Mouse (Mus musculus): ENCODE results near the gene Ppp1r12c. TPM values are rescaled to one million over a fixed set of nuclear protein-coding genes. Genes with fewer than 3 reads are reported as not detected.
"Not testable (repeated sequence)": the region's sequence is repeated elsewhere in the genome, so short reads cannot be mapped to it uniquely, and the experiment has no call there.

Ppp1r12c gene
- polyA plus RNA-seq, 1 experiment from 2014 or later = 49.7 TPM

- WGBS = 24% methylated on average over 40 of the region's 40 CpGs
- Histone ChIP-seq H3K27ac (peak overlapping the region; percentile 46), H3K27me3 (peaks cover 30% of the 10 kb centered on the region; the same call in 1 of the 2 replicates), H3K4me2 (peak overlapping the region; percentile 51), H3K36me3 (no peaks in the 10 kb centered on the region), H3K9ac (peak overlapping the region; percentile 62), H3K4me1 (replicated peaks) (peaks cover 9% of the 10 kb centered on the region), H3K4me3 (peak overlapping the region; percentile 29), H3K9me3 (no peaks in the 10 kb centered on the region)
- ATAC-seq (ENCODE audit: low FRiP score) = peak; percentile 93
These were observed 25.1 kb upstream of the Ppp1r12c start for GRCm38 (mm10) chr7:4526341-4527301.

DNA sequence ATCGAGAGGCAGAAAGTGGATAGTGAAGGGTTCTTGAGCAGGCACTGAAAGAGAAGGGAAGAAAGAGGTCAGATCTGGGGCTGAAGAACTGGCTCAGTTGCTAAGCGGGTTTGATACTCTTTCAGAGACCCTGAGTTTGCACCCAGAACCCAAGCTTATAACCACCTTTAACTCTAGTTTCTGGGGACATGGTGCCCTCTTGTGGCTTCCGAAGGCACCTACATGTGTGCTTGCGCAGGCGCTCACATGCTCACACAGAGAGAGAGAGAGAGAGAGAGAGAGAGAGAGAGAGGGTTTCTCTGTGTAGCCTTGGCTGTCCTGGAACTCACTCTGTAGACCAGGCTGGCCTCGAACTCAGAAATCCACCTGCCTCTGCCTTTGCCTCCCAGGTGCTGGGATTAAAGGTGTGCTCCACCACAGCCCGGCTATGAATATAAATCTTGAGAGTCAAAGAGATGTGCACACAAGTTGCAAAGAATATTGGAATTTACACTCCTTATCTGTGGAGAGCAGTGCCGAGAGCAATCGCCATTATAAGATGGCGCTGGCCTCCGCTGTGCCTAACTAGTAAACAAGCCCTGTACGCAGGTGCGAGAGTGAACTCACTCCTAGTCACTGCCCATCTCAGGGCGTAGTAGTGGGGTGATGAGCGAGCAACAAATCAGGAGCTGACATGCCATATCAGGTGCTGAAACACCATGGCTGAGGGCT, 22.9 kb upstream of the Ppp1r12c start, which contains the start of gene Tnni3:
Gene Tnni3 (minus strand): TSS at position 18 of the 711 bp plus-strand sequence.
- not testable (repeated sequence) for H3K27ac ChIP-seq; ATAC-seq (ENCODE audit: low FRiP score); H3K36me3 ChIP-seq; H3K4me3 ChIP-seq; H3K9ac ChIP-seq; H3K9me3 ChIP-seq; H3K4me2 ChIP-seq
- 74% methylated on average over 15 of the region's 15 CpGs for WGBS
- Histone ChIP-seq H3K27me3 (peaks cover 35% of the 10 kb centered on the region), H3K4me1 (replicated peaks) (peaks cover 17% of the 10 kb centered on the region)

DNA sequence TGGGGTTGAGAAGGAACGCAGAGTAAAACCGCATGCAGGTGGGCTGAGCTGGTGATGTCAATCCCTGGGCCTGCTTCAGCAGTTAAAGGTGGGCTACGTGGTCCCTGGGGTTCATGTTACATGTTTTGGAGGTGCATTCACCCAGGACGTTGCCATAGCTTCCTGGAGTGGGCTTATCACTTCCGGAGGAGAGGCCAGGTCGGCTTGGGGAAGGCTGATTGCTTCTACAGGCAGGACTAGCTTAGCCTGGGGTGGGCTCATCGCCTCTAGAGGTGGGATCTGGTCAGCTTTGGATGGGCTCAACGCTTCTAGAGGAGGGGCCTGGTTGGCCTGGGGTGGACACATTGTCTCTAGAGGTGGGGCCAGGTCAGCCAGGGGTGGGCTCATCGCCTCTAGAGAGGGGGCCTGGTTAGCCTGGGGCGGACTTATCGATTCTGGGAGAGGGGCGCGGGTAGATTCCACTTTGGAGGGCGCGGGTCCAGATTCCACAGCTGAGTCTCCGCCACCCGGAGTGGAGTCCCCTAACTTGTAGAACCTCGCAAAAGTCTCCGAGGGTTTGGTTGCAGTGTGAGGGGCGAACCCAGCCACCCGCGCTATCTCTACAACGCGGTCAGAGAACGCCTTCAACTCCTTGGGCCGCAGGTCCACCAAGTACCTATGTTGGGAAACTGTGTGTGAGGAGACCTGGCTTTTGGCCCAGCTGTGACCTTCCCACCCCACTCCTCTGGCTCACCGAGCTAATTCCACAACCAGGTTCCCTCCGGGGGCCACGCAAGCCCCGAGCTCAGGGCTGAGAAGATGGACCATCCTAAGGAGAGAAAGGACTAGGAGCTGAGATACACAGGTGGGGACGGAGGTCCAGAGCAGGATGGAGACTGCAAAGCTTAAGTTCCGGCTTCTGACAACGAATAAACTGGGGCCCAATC, 22.0 kb upstream of the Ppp1r12c start:
- Histone ChIP-seq H3K9me3 (no peaks in the 10 kb centered on the region), H3K27ac (no peak overlapping the region), H3K4me1 (replicated peaks) (peaks cover 17% of the 10 kb centered on the region), H3K9ac (no peak overlapping the region), H3K27me3 (peaks cover 31% of the 10 kb centered on the region), H3K36me3 (no peaks in the 10 kb centered on the region), H3K4me3 (no peak overlapping the region), H3K4me2 (no peak overlapping the region)
- WGBS = 89% methylated on average over 33 of the region's 33 CpGs
- ATAC-seq (ENCODE audit: low FRiP score) = no peak

- no peak overlapping the region for H3K4me2 ChIP-seq
- WGBS = 88% methylated on average over 6 of the region's 6 CpGs
- no peak for ATAC-seq (ENCODE audit: low FRiP score)
These were observed 20.8 kb upstream of the Ppp1r12c start for GRCm38 (mm10) chr7:4522292-4522691.

GRCm38 (mm10) chr7:4521231-4522003, 19.9 kb upstream of the Ppp1r12c start:
- H3K4me3 ChIP-seq = peak overlapping the region; percentile 28
- 33% methylated on average over 32 of the region's 32 CpGs for WGBS
- no peaks in the 10 kb centered on the region for H3K36me3 ChIP-seq
- H3K4me1 ChIP-seq (replicated peaks) = peaks cover 10% of the 10 kb centered on the region
- no peak overlapping the region for H3K27ac ChIP-seq
- ATAC-seq (ENCODE audit: low FRiP score) = no peak
- no peaks in the 10 kb centered on the region for H3K9me3 ChIP-seq
- H3K27me3 ChIP-seq = peaks cover 26% of the 10 kb centered on the region
- H3K9ac ChIP-seq = 0 out of 2 replicates have a peak overlapping the region, but pooled peaks have one; percentile 49
- H3K4me2 ChIP-seq = peak overlapping the region; percentile 48

More at GRCm38 (mm10) chr7:4522292-4522691, 20.8 kb upstream of the Ppp1r12c start:
- Histone ChIP-seq H3K36me3 (no peaks in the 10 kb centered on the region), H3K27me3 (peaks cover 28% of the 10 kb centered on the region), H3K9ac (no peak overlapping the region), H3K4me1 (replicated peaks) (peaks cover 15% of the 10 kb centered on the region), H3K9me3 (no peaks in the 10 kb centered on the region), H3K4me3 (no peak overlapping the region), H3K27ac (no peak overlapping the region)

DNA sequence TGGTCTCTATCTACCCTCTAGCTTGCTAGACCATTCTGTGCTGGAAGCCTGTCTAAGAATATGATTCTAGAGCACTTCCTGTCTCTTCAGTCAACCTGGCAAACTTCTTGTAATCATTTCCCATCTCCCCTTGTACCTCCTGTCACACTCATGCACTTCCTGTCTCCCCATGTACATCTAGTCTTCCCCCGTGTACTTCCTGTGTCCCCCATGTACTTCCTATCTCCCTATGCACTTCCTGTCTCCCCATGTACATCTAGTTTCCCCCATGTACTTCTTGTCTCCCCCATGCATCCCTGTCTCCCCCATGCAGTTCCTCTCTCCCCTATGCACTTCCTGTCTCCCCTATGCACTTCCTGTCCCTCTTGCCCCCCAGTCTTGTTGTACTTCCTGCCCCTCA, 17.0 kb upstream of the Ppp1r12c start:
- H3K4me2 ChIP-seq = no peak overlapping the region
- no peaks in the 10 kb centered on the region for H3K9me3 ChIP-seq
- no peak overlapping the region for H3K27ac ChIP-seq
- H3K27me3 ChIP-seq = peaks cover 26% of the 10 kb centered on the region
- H3K9ac ChIP-seq = no peak overlapping the region
- no peaks in the 10 kb centered on the region for H3K36me3 ChIP-seq
- 92% methylated on average over 1 of the region's 1 CpGs for WGBS
- H3K4me3 ChIP-seq = no peak overlapping the region
- peaks cover 21% of the 10 kb centered on the region for H3K4me1 ChIP-seq (replicated peaks)
- no peak for ATAC-seq (ENCODE audit: low FRiP score)

DNA sequence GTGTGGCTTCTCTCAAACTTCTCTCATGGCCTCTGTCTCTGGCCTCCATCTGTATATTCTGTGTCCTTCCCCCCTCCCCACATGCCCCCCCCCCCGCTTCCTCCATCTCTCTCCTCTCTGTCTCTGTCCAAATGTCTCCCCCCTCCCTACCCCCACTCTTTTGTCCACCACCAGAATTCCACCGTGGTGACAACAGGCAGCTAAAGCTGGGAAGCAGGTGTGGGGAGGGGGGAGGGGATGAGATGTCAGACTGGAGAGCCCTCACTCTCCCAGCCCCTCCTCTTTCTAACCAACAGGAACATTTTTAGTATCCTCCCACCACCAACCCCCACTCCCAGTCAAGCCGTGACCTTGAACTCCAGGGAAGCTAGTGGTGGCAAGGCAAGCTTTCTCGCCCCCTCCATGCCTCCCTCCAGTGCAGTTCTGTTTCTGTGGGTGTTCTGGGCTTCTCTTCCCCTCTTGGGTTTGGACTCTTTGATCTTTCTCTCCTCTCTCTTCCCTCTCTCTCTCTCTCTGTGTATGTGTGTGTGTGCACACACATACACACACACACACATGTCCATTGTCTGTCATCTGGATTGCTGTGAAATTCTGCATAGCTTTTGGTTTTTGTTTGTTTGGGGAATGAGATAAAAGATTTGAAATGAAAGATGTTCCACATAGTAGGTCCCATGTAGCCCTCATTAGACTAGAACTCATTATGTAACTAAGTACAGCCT, 15.0 kb upstream of the Ppp1r12c start, which contains the start of gene Tnnt1:
Gene Tnnt1 (minus strand): TSS at position 51 of the 719 bp plus-strand sequence.
- no peak for ATAC-seq (ENCODE audit: low FRiP score)
- no peak within 1 kb of the TSS for H3K27ac ChIP-seq

DNA sequence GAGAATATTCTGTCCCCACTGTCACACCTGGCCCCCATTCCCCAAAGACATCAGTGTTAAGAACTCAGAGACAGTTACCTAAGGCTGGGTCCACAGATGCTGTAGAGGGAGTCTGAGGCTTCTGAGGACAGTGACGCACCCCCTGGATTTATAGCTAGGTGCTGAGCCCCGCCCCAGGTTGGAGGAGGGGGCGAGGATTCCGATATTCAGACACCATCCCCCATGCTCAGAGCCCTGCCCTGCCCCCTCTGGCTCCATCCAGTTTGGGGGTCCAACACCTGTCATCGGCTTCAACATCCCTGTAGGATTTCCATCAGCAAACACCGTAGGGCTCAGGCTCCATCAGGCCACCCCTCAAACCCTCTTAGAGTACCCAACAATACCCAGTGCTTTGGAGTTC, 14.4 kb upstream of the Ppp1r12c start:
- no peak overlapping the region for H3K4me2 ChIP-seq
- no peak for ATAC-seq (ENCODE audit: low FRiP score)
- peaks cover 9% of the 10 kb centered on the region for H3K27me3 ChIP-seq
- peaks cover 16% of the 10 kb centered on the region for H3K4me1 ChIP-seq (replicated peaks)
- no peak overlapping the region for H3K4me3 ChIP-seq
- no peaks in the 10 kb centered on the region for H3K9me3 ChIP-seq
- H3K9ac ChIP-seq = no peak overlapping the region
- no peaks in the 10 kb centered on the region for H3K36me3 ChIP-seq
- 59% methylated on average over 6 of the region's 6 CpGs for WGBS
- no peak overlapping the region for H3K27ac ChIP-seq

More for the DNA sequence above, 15.0 kb upstream of the Ppp1r12c start, which contains the start of gene Tnnt1:
- H3K9me3 ChIP-seq = no peaks in the 10 kb centered on the region
- WGBS = 8% methylated on average over 4 of the region's 4 CpGs
- H3K9ac ChIP-seq = no peak within 1 kb of the TSS
- H3K27me3 ChIP-seq = peaks cover 14% of the 10 kb centered on the region
- H3K36me3 ChIP-seq = no peaks in the 10 kb centered on the region
- peaks cover 21% of the 10 kb centered on the region for H3K4me1 ChIP-seq (replicated peaks)
- no peak within 1 kb of the TSS for H3K4me2 ChIP-seq
- no peak within 1 kb of the TSS for H3K4me3 ChIP-seq

DNA sequence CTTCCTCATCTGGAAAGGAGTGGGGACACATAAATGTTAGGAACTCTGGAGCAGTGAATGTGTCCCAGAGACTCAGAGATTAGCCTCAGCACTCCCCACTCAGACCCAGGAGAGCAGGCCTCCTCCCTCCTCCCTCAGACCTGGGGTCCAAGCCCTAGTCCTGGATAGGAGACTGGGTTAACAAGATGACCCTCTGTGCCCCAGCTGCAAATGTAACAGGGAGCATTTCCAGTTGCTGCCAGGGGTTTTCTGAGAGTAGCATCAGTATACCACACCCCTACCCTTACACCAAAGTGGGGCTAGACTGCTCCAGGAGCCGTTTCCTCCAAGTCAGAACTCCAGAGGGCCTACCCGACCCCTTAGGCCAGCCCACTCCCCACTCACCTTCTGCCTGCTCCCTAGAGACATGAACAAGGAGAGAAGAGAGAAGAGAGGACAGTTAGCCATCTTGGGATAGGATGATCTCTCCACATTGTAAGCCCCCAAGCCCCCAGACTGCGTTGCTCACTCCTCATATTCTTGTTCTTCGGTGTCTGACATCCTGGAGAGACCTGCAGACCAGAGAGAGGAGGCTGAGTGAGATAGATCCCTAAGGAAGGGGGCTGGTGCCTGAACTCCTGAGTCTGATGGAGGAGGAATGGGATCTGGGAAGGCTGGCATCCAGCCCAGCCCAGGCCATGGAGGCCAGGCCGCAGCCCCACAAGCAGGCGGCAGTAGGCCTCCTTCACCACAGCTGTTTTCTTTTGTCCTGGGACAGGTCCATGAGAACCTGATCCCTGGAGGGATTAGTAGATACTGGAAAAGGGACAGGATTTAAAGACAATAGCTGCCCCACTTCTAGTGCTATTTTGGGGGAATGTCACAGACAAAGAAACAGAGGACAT, 12.6 kb upstream of the Ppp1r12c start:
- H3K27ac ChIP-seq = no peak overlapping the region
- H3K36me3 ChIP-seq = no peaks in the 10 kb centered on the region
- H3K4me1 ChIP-seq (replicated peaks) = peaks cover 13% of the 10 kb centered on the region
- peak overlapping the region; percentile 51; the same call in 1 of the 2 replicates for H3K9ac ChIP-seq
- ATAC-seq (ENCODE audit: low FRiP score) = 0 out of 2 replicates have a peak, but pooled peaks have one; percentile 15
- no peak overlapping the region for H3K4me2 ChIP-seq
- no peaks in the 10 kb centered on the region for H3K9me3 ChIP-seq
- H3K4me3 ChIP-seq = no peak overlapping the region
- WGBS = 61% methylated on average over 6 of the region's 6 CpGs
- peaks cover 2% of the 10 kb centered on the region; the same call in 1 of the 2 replicates for H3K27me3 ChIP-seq

DNA sequence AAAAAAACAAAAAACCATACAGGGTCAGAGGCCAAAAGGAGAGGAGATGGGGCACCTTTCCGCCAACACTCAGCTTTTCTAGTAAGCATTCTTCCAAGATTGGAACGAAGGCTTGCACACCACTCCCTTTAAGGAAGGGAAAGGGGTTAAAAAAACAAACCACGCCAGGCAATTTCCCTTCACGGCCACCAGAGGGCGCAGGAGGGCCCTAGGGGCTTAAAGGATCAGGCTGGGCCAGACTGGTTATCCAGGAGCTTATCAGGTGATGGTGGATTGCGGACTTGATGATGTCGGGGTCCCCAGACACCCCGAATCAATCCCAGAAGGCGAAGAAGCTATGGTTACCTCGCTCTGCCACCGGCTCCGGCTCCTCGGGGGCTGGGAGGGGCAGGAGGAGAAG, 11.8 kb upstream of the Ppp1r12c start:
- H3K9ac ChIP-seq = no peak overlapping the region
- H3K9me3 ChIP-seq = no peaks in the 10 kb centered on the region
- peaks cover 13% of the 10 kb centered on the region for H3K4me1 ChIP-seq (replicated peaks)
- WGBS = 34% methylated on average over 13 of the region's 13 CpGs
- no peak overlapping the region for H3K27ac ChIP-seq
- no peaks in the 10 kb centered on the region for H3K36me3 ChIP-seq
- no peak overlapping the region for H3K4me2 ChIP-seq
- ATAC-seq (ENCODE audit: low FRiP score) = no peak
- no peak overlapping the region for H3K4me3 ChIP-seq
- peaks cover 10% of the 10 kb centered on the region; the same call in 1 of the 2 replicates for H3K27me3 ChIP-seq

Data from hindbrain, embryonic 13.5 days (tissue).